In the genomic region with DNA sequence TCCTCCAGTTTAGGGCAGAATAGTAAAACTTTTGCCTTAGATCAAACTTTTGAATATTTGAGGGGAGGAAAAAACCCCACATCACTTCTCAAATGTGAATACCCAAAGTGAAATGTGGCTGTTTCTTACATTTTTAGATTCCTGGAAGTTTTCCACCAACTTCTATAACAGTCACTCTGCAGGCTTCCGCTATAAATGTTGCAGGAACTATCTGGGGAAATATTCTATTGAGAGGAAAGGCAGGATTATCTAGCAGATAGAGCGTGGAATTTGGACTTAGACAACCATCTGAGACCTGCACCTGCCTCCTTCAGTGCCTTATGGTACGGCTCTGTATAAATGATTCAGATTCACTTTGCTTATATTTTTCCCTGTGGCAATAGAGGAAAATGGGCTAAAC, we compare ENCODE assay signal across 20 mouse cellular contexts.
"Had no signal": no experiment of that assay in that cellular context is flagged by ENCODE, and none has a peak within 500 bp of the region (broad histone marks: within the 10 kb centered on the region; RNA-seq: fewer than 3 reads in every experiment).

No protein-coding gene starts in this region.

- ATAC-seq: liver, postnatal 0 days; lung, postnatal 0 days; midbrain, embryonic 13.5 days; midbrain, embryonic 15.5 days had no signal

- H3K4me3 ChIP-seq: lung, embryonic 15.5 days; megakaryocyte, embryonic 14.5 days; midbrain, embryonic 13.5 days; midbrain, embryonic 15.5 days; neural tube, embryonic 13.5 days; neural tube, embryonic 15.5 days had no signal

- DNase-seq: liver, postnatal 0 days; lung, adult 2 months; lung, postnatal 14 days; lung, postnatal 36 days; retina, postnatal 1 day; right cerebral cortex, adult 18-20 months; right cerebral cortex, postnatal 4 days; spleen, adult 18-20 months; thymus, adult 2 months; thymus, postnatal 25 days; thymus, postnatal 4 days had no signal

- H3K27me3 ChIP-seq: lung, embryonic 15.5 days; megakaryocyte, embryonic 14.5 days; midbrain, embryonic 13.5 days; midbrain, embryonic 15.5 days; neural tube, embryonic 13.5 days; neural tube, embryonic 15.5 days had no signal

- H3K4me2 ChIP-seq: lung, embryonic 15.5 days; midbrain, embryonic 11.5 days; midbrain, embryonic 13.5 days; midbrain, embryonic 15.5 days; neural tube, embryonic 13.5 days; neural tube, embryonic 15.5 days had no signal

- H3K9me3 ChIP-seq: lung, embryonic 15.5 days; megakaryocyte, embryonic 14.5 days; midbrain, embryonic 13.5 days; midbrain, embryonic 15.5 days; neural tube, embryonic 13.5 days; neural tube, embryonic 15.5 days had no signal

- H3K4me1 ChIP-seq: lung, embryonic 15.5 days; megakaryocyte, embryonic 14.5 days; midbrain, embryonic 13.5 days; midbrain, embryonic 15.5 days; neural tube, embryonic 13.5 days; neural tube, embryonic 15.5 days had no signal

- H3K9ac ChIP-seq: liver, postnatal 0 days; lung, embryonic 15.5 days; midbrain, embryonic 13.5 days; midbrain, embryonic 15.5 days; neural tube, embryonic 13.5 days; neural tube, embryonic 15.5 days had no signal

- H3K36me3 ChIP-seq: lung, embryonic 15.5 days; midbrain, embryonic 13.5 days; midbrain, embryonic 15.5 days; neural tube, embryonic 13.5 days; neural tube, embryonic 15.5 days had no signal

- H3K27ac ChIP-seq: lung, embryonic 15.5 days; macrophage; midbrain, embryonic 13.5 days; midbrain, embryonic 15.5 days; neural tube, embryonic 13.5 days; neural tube, embryonic 15.5 days had no signal
